Mouse (Mus musculus) CD4-positive, CD25-positive, alpha-beta regulatory T cell, adult 2 months (primary cell): ENCODE data around the gene Ebf4.
A peak's percentile ranks its signal among the peaks of the same experiment; 100 is the strongest.

ENCODE experiments used
- DNase-seq: peaks from one replicate; pipeline ENCODE4 v3.0.0-alpha.2; 2012; ENCODE audit warnings: low read depth, low spot score

Gene Ebf4

DNA sequence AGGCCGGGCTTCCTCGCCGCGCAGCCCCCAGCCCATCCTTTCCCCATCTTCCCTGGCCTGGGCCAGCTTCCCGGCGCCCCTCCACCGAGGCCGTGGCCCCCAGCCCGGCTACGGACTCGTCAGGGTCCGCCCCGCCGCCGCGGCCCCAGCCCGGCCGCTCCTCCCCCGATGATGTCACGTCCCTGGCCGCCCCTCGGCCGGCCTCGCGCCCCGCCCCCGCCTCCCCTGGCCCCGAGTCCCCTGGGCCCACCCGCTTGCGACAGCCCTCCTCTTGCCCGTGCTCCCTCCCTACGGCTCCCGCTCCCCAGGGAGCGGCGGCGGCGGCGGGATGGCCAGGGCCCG, at the start of gene Ebf4:
Ebf4 (plus strand) TSS at position 234 of the 342 bp plus-strand sequence.
- DNase-seq = peak; percentile 22

DNA sequence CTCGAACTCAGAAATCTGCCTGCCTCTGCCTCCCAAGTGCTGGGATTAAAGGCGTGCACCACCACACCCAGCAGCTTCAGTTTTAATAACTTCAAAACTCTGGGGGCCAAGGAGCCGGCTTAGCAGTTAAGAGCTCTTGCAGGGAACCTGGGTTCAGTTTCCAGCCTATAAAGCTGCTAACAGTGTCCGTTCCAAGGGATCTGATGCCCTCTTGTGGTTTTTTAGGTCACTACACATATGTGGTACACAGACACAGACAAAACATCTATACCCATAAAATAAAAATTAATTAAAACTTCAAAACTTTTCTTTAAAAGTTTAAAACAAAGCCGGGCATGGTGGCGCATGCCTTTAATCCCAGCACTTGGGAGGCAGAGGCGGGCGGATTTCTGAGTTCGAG, 48.1 kb upstream of the Ebf4 start:
- DNase-seq = peak; percentile 53

DNA sequence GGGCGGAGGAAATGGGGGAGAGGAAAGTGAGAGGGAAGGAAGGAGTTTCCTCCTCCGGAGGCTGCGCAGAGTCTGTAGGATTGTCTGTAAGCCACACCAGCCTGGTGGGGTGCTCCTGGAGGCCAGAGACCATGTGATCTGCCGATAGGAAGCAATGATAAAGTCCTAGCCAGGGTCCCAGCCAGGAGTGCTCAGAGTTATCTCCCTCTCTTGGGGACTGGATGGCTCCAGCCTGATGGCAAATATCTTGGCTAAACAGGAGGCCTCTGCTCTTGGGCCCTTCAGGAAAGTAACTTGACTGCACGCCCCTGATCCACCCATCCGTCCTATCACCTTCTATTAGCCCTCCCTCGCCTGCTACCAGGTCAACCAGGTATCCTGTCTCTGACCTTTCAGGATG, 46.7 kb upstream of the Ebf4 start:
- no peak for DNase-seq

DNA sequence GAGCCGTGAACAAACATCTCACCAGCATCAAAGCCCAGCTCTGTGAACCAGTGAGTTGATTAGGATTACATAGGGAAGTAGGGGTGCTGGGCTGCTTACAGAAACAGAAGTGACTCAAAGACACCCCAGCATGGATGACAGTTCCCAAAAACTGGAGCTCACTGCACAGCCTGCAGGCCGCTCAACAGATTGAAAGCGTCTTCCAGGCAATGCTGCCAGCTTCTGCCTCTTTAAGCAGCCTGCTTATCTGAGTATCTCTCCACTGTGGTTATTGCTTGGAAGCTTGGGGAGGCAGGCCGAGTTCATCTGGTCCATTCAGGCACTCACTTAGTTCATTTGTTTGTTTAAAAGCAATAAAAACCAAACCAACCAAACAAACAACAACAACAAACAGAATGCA, 38.2 kb upstream of the Ebf4 start:
- DNase-seq = no peak

DNA sequence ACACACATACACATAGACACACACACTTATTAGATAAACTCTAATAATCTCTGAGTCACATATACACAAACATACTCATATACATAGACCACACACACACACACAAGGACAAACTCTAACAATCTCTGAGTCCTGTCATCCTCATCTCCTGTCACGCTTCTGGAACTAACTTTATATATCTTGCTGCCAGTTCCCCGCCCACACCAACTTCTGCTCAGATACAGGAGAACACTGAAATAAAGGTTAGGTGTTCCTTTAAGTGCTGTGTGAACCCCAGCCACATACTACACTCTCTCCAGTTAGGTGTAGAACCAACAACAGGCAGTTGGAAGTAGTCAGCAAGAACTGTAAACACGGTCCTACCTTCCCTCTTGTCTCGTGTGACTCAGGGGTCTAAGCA, 34.1 kb upstream of the Ebf4 start:
- no peak for DNase-seq

DNA sequence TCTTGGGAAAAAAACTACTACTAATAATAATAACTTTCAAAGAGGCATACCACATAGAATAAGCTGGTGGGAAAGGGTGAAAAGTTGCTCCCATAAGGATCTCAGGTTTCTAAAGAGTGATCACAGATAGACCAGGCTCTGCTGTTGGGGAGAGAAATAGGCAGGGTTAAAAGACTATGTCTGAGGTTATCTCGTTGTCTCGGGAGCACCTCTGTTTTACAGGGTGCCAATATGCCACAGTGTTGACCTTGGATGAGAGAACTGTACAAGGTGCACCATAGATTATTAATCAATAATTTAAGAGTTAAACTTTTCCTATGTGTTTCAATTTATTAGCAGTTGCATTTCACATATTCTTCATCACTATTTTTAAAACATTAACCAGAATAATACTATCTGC, 33.1 kb upstream of the Ebf4 start:
- DNase-seq = no peak

DNA sequence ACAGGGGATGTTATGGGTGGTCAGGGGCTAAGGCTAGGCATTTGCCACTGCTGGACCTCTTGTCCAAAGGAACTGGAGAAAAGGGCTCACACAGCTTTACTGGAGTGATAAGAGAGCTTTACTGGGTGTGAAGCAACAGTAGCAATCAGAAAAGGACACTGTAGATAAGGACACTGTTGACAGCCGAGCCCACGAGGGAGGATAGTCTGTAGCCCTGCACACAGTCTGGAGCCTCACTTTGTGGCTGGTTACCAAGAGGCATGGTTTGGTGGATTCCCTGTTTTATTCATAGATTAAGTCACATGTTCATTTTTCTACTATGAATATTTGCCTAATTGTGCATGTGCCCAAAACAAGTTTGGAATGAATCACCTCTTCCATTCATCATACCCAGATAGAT, 32.6 kb upstream of the Ebf4 start:
- DNase-seq = no peak

DNA sequence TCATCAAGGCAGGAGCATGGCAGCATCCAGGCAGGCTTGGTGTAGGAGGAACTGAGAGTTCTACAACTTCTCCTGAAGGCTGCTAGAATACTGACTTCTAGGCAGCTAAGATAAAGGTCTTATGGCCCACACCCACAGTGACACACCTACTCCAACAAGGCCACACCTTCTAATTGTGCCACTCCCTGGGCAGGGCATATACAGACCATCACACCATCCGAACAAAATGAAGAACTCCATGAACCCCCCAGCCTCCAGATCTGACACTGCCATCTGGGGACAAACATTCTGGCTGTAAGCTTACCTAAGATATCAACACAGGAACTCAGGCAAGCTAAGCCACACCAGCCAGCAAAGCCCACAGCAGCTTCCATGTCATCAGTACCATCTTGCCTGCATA, 29.4 kb upstream of the Ebf4 start:
- DNase-seq = no peak

DNA sequence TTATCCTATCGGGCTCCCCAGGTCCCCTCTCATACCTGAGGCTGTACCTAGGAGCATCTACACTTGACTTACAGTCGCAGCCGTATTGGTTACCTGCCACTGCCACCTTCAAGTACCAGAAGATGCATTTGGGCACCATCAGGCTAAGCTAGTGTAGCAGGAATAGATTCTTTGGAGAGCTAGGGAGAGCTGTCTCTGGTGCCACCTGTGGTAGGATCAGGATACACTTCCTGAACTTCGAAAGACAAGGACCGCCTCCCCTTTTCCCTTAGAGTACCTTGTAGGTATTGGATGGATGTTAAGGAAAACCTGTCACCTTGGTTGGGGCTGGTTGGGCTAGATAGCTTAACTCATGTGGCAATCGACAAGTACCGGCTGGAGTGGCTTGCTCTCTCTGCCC, 26.9 kb upstream of the Ebf4 start:
- no peak for DNase-seq

DNA sequence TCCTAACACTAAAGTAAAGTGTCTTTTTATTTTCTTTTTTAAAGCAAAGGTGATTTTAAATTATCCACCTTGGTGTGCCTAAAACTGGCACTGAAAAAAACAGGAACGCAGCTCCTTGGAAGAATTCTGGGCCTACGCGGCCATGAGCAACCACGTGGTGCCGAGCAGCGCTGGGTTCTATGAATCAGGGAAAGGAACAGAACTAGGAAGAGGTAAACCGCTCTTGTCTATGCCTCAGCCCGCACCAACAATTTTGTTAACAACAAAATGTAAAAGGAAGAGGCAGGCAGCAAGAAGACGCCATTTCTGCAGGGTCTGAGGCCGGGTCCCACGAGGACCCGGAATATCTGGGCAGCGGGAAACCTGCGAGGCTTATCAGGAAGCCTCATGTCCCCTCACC, 21.2 kb upstream of the Ebf4 start:
- no peak for DNase-seq

DNA sequence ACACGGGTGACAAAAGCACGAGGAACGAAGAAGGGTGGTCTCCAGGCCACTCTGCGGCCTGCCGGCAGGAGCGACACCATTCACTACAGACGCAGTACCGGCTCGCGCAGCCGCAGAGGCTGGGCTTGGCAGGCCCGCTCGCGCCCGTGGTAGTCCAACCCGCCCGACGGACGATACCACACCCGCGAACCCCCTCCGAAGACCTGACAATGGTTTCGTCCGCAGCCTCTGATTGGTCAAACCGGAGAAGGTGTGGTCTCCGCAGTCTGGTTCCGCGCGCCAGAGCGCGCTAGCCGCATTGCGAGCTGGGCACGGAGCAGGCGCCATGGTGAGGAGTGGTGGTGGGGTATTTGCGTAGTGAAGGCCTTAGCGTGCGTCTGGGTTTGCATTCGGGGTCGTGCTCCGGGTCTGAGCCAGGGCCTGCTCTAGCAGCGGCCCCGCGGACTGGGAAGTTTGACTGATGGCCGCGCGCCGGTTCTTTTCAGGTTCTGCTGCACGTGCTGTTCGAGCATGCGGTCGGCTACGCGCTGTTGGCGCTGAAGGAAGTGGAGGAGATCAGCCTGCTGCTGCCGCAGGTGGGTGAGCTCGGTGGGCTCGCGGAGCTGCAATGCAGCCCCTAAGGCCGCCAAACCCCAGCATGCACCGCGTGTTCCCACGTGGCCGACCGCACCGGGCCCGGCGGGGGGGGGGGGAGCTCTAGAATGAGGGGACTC, 20.7 kb upstream of the Ebf4 start, which contains the start of gene Nop56:
Nop56 (plus strand) TSS at position 282 of the 713 bp plus-strand sequence.
- peak; percentile 99 for DNase-seq

DNA sequence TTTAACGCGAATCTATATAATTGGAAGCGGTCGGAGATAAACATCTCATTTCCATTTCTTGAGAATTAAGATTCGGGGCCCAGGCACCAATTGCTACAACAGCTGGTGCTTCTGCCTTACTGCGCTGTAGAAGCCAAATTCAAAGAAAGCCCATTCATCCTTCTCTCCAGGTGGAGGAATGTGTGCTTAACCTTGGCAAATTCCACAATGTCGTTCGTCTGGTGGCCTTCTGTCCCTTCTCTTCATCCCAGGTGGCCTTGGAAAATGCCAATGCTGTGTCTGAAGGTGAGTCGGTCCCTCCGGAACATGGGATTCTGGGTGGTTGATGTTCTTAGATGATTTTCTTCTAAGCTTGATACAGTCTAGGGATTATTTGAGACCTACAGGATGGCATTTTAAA, 20.1 kb upstream of the Ebf4 start:
- DNase-seq = no peak

DNA sequence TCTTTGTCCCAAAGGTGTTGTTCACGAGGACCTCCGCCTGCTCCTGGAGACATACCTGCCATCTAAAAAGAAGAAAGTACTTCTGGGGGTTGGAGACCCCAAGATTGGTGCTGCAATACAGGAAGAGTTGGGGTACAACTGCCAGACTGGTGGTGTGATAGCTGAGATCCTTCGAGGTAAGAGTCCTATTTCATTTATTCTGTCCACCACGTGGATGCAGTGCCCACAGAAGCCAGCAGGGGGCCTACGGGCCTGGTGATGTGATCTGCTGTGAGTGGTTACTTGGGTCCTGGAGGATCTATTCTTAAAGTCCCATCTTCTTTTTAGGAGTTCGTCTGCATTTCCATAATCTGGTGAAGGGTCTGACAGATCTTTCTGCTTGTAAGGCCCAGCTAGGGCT, 19.3 kb upstream of the Ebf4 start:
- DNase-seq = peak; percentile 82

DNA sequence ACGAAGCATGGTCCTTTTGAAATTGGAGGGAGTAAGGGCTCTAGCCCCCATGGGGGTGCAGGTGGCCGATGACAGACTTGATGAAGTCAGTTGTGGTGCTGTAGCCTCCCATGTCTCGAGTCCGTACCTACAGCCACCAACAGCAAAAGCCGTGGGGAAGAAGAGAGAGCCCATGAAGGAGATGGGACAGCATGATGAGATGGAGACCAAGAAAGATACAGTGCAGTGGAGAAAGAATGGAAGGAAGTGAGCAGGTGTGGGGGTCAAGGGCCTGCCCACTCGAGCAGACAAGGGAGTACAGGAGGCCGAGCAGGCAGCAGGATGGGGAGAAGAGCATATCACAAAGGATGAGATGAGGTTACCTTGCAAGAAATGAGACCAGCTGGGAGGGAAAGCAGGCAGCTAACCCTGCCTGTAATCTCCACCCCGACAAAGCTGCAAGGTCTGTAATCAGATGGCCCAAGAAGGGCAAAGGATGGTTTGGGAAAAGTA, 15.3 kb upstream of the Ebf4 start:
- DNase-seq = no peak

DNA sequence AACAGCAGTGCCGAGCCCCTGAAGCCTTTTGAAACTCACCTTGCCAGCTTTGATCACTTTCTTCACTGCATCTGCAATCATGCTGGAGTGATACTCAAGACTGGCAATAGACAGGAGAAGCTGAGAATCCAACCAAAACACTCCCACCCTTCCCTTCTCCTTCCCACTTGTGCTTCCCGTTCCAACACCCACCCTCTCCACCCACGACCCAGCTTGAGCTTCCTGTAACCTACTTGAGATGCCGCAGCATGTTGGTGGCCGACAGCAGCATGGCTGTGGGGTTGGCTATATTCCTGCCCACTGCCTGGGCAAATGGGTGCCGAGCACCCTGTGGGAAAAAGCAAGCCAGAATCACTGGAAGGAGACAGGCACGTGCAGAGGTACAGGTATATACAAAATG, 14.7 kb upstream of the Ebf4 start:
- DNase-seq = no peak

DNA sequence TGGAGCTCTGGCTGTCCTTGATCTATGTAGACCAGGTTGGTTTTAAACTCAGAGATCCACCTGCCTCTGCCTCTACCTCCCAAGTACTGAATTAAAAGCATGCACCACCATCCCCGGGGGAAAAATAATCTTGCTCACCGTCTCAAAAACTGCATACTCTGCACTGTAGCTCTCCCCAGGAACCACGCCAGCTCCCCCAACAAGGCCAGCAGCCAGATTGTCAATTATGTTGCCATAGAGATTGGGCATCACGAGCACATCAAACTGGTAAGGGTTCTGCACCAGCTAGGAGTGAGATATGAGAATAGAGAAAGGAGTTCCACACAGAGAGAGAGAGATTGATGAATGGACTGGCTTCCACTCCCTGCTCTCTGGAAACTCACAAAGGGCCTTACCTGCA, 14.2 kb upstream of the Ebf4 start:
- DNase-seq = no peak

DNA sequence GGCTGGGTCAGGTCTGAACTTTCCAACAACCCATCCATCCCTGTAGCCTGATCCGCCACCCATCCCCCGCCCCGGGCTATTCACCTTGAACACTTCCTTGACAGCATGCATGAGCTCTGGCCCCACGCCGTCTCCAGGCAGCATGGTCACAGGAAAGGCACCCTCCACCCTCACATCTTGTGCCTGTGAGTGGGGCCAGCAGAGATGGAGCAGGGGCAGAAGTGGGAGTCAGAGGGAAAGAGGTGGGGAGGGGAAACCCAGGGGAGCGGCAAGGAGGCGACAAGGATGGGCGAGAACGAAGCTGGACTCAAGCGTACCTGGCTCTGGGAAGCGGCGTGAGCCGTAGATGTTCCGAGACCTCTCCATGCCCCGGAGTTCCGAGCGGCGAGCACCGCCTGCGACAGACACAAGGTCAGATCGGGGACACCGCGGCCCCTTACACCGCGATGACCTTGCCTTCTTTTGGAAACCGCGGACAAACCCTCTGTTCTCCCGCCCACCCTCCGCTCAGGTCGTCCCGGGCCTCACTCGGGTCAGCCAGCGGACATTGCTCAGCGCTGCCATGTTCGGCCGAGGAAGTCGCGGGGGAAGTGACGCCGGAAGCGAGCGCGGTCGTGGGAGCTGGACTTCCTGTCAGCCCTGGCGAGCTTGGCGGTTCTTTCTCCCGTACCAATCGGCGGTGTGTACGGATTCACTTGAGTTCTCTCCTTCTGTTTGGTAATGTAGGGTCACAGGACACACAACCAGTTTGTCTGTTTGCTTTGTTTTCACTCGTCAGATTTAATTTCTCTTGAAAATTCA, 10.9 kb upstream of the Ebf4 start, which contains the start of gene Idh3b:
Idh3b (minus strand) TSS at position 694 of the 801 bp plus-strand sequence.
- DNase-seq = peak; percentile 82

DNA sequence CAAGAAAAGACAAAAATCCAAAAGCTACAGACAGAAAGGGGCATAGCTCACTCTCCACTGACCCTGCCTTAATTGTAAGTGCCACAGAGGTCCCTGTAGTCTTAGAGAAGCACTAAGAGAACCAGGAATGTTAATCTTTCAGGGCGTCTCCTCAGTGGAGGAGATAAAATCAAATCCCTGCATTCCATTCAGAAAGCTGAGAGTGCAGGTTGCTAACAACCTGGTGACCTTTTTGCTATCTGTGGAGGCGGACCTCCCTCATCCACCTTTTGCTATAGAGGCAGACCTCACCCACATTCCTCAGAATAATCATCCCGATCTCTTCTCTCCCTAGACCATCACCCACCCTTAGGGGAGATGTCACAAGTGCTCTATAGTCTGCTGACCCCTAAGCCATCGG, 5.9 kb upstream of the Ebf4 start:
- no peak for DNase-seq

DNA sequence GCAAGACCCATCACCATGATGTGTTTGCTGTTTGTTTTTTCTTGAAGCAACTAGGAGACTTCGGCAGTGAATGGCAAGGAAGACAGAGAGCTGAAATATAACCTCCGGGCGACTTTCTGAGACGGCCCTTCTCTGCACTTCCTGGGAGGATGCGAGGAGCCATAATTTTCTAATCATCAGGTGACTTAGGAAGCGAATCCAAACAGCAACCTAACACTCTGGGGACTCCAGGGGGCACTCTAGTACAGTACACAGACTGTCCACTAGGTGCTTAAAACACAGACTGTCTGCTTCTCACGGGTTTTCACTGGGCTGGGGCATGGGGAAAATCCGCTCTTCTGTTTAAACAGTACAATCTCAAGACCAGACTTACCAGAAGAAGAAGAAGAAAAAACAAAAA, 3.5 kb upstream of the Ebf4 start:
- peak; percentile 81 for DNase-seq

DNA sequence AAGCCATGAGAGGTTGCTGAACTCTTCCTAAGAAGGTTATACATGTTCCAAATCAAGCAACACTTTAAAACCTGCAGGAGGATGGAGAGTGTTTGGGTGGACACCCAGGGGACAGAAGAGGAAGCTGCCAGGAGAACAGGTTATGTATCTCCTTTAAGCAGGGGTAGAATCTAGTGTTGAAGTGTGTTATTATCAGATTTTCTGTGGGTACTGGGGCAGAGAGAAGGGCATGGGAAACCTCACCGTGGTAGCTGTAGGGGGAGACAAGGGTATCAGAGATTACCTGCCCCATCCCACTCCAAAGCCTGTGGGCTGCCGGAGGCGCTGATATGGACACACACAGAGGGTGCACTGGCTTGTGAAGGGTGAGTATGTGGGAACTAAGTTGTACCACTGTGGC, 2.0 kb upstream of the Ebf4 start:
- DNase-seq = no peak

DNA sequence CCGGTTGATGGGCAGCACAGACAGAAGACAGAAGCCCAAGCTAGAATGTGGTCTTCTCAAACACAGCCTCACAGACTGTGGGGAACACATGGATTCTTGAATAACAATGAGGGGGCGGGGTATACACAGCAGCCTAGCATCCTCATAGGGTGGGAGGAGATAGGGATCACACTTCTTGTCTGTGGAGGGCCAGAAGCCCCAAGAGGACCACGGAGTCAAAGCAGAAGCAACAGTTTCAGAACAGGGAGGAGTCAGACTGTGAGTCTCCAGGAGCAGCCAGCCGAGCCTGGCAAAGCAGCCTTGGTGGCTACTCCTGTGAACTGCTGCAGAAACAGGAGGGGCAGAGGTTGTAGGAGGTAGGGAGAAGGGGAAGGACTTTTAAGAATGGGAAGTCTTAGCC, 1.5 kb upstream of the Ebf4 start:
- DNase-seq = no peak

DNA sequence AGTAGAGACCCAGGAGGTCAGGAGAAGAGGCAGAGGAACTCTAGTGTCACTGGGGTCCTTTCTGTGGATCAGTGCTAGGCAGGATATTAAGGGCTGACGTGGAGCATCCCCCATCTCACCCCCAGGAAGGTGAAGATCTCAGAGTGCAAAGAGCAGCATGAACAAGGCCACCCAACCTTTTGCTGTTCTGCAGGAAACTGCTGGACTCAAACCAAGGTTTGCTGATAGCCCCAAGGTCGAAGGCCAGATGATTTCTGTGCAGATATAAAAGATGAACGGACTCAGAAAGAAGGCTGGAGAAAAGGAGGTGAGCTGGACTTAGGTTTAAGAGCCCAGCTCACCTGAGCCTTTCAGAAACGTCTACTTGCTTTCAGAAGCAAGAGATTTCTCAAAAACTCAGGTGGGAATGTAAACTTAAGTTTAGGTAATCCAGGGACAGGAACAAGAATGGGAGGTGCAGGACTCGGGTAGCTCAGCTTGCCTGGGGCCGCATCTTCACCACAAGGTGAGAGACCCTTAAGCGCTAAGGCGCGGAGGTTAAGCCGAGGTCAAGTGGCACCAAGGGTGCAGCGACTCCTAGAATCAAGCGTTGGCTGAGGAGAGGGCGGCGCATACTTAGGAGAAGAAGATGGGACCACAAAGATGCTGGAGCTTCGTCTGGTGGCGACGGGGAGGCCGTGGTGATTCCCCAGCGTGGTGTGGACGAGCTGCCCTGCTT, 592 bp upstream of the Ebf4 start:
- no peak for DNase-seq
